Mouse (Mus musculus) limb, embryonic 13.5 days (tissue): ENCODE measurements around the gene Erbb4. TPM values are rescaled to one million over a fixed set of nuclear protein-coding genes. Genes with fewer than 3 reads are reported as not detected.

Source experiments
- ATAC-seq: fragments of 200-750 bp; cut with Nextera tagmentation; 2 replicates; pipeline ENCODE4 v1.8.0; 2017; ENCODE audit warnings: low read depth, moderate number of reproducible peaks, moderate TSS enrichment; ENCODE audit not compliant: low FRiP score
- H3K27ac ChIP-seq: fragments of 300-500 bp; sonication (generic); 2 replicates; pipeline ENCODE4 v1.5.1; 2015; ENCODE audit warnings: inconsistent platforms, mild to moderate bottlenecking, moderate library complexity
- H3K27me3 ChIP-seq: fragments of 300-500 bp; sonication (generic); 2 replicates; pipeline ENCODE4 v1.6.1; 2015; ENCODE audit warnings: mild to moderate bottlenecking, inconsistent platforms
- H3K36me3 ChIP-seq: fragments of 300-500 bp; sonication (generic); 2 replicates; pipeline ENCODE4 v1.6.1; 2015; ENCODE audit warnings: inconsistent platforms, mild to moderate bottlenecking, moderate library complexity
- H3K4me1 ChIP-seq: fragments of 300-500 bp; sonication (generic); 2 replicates; pipeline ENCODE4 v1.6.1; 2015; ENCODE audit warnings: inconsistent platforms
- H3K4me2 ChIP-seq: fragments of 300-500 bp; sonication (generic); replicated peaks from 2 replicates; pipeline ENCODE4 v1.6.1; 2015; ENCODE audit warnings: inconsistent platforms, mild to moderate bottlenecking, moderate library complexity
- H3K4me3 ChIP-seq: fragments of 300-500 bp; sonication (generic); 2 replicates; pipeline ENCODE4 v1.5.1; 2015; ENCODE audit warnings: moderate library complexity, mild to moderate bottlenecking, inconsistent platforms
- H3K9ac ChIP-seq: fragments of 300-500 bp; sonication (generic); 2 replicates; pipeline ENCODE4 v1.6.1; 2015; ENCODE audit warnings: mild to moderate bottlenecking, inconsistent platforms
- H3K9me3 ChIP-seq: fragments of 300-500 bp; sonication (generic); 2 replicates; pipeline ENCODE4 v1.6.1; 2016; ENCODE audit warnings: inconsistent platforms
- WGBS: fragments of 180-500 bp; shearing (Covaris S2); methylation state at CpG from one replicate; pipeline ENCODE4 v1.1.7; 2015; 5-methylcytosine and 5-hydroxymethylcytosine counted together
- polyA plus RNA-seq: library from polyadenylated mRNA; unstranded; fragments of >200 nt; fragmentation: Nextera tagmentation; extraction: Ambion mirVana; gene quantifications from 2 replicates; pipeline ENCODE4 v1.2.1, GENCODE M21; 2015

Gene Erbb4
- polyA plus RNA-seq = 1.7 TPM in 2 replicates

DNA sequence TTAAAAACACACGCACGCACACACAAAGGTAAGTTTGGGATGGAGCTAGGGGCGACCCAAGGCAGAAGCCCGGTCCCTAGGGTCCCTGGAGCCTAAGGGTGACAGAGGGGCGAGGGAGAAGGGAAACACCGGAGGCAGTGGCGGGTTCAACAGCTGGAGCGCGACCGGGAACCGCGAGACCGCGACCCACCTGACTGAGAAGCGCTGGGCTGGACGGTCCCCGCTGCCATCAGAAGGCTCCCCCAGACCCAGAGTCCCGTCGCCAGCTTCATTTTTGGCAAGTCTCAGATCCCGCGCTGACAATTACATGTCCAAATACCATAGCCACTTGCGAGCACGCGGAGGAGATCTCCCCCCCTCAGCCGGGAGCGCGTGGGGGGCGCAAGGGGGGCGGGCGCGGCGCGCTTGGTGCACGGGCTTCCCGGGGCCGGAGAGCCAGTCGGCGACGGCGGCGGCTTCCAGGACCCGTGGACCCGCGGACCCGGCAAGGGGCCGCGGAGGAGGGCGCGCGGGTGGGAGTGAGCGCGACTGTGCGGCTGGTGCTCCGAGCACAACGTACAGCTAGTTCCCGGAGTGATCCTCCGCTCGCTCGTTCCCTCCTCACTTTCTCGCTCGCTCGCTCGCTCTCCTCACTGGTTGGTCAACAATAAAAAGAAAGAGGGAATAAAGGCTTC is at the start of gene Erbb4:
Gene Erbb4, minus strand, starts transcription at position 575 of the 674 bp plus-strand sequence.
- Histone ChIP-seq H3K4me3 (peak within 1 kb of the TSS; percentile 66), H3K9me3 (no peaks in the 10 kb centered on the region), H3K4me2 (peak within 1 kb of the TSS; percentile 99), H3K36me3 (no peaks in the 10 kb centered on the region), H3K9ac (peak within 1 kb of the TSS; percentile 64), H3K4me1 (peaks cover 19% of the 10 kb centered on the region), H3K27ac (no peak within 1 kb of the TSS), H3K27me3 (peaks cover 78% of the 10 kb centered on the region)
- WGBS = under 1% methylated on average over 63 of the region's 63 CpGs
- ATAC-seq = peak; percentile 22

DNA sequence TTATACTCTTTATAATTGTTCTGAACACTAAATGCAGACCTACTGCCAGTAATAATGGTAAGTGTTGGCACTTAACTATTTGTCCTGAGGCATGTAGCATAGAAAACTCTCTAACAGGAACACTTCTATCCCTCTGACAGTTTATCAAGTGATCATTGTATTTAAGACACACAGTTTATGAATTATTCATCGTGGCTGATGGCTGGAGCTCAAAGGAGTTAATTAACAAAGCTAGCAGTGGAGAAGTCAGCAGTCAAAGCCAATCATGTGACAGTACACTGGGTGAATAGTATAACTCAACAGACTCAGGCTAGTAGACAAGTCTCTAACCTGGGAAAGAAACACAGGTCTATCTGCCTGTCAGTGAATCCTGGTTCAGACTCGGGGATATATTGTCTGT is 49.5 kb upstream of the Erbb4 start:
- Histone ChIP-seq H3K9ac (no peak overlapping the region), H3K9me3 (no peaks in the 10 kb centered on the region), H3K4me3 (no peak overlapping the region), H3K27me3 (no peaks in the 10 kb centered on the region), H3K27ac (no peak overlapping the region), H3K4me2 (no peak overlapping the region), H3K4me1 (no peaks in the 10 kb centered on the region), H3K36me3 (no peaks in the 10 kb centered on the region)
- 74% methylated on average over 2 of the region's 2 CpGs for whole genome bisulfite sequencing
- ATAC-seq = no peak

DNA sequence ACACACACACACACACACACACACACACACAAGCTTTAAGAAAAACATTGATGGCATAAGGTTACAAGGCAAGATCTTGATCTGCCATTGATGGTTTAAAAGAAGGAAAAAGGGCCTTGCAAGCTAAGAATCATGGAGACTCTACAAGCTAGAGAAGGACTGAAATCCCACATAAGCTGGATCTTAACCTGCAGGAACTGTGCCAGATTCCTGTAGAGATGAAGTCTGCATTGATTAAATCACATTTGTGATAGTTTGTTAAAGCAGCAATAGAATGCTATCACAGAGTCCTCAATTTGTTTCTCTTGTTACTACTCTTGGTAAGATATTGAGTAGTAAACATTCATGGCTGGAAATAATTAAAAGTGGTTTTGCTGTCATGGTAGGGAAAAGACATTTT is 33.5 kb upstream of the Erbb4 start:
- H3K9me3 ChIP-seq = no peaks in the 10 kb centered on the region

DNA sequence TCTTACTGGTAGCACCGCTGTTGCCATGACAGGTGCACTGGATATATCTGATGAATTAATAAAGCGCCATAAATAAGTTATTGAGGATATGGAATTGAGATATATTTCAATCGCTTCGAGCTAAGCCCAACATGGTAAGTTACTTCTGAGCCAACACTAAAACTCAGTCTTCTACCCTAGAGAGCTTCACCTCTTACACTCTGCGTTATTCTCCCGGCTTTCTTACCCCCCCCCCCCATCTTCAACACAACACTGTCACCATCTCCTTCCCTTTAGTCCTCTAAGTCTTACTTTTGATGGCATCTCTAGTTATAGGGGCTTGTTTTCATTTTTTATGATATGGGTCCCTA is 31.6 kb upstream of the Erbb4 start:
- WGBS = 52% methylated on average over 6 of the region's 6 CpGs
- ATAC-seq = peak; percentile 15; the same call in 1 of the 2 replicates

More for the DNA sequence above, 33.5 kb upstream of the Erbb4 start:
- H3K27ac ChIP-seq = no peak overlapping the region
- no peaks in the 10 kb centered on the region for H3K4me1 ChIP-seq
- H3K4me3 ChIP-seq = no peak overlapping the region
- no peak overlapping the region for H3K4me2 ChIP-seq
- ATAC-seq = no peak
- H3K9ac ChIP-seq = no peak overlapping the region
- H3K27me3 ChIP-seq = no peaks in the 10 kb centered on the region
- no peaks in the 10 kb centered on the region for H3K36me3 ChIP-seq

DNA sequence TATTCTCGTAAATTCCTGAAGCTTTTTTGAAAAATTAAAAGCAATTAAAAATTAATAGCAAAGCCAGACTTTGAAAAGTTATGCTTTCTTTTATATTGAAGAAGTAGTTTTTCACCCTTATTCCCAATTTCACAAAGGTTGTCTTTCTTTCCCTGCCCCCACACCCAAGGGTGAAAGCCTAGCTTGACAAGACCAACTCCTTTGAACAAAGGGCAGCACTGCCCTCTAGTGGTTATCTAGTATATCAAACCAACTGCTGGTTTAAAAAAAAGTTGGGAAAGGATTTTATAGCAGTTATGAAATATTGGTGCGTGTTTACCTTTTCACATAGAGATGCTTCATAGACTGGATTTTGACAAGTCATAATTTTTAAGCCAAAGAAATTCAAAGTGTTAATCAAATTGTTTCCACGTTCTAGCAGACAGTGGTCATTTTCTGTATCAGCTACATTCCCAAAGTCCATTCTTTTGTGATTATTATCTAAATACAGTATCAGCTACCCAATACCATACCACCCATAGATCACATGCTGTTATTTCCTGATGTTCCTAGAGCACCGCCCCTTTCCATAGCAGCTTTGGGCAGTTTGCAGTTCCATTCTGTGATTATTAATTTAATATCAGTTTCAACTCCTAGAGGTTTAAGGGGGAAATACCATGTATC is 31.1 kb upstream of the Erbb4 start:
- H3K9me3 ChIP-seq = no peaks in the 10 kb centered on the region
- no peaks in the 10 kb centered on the region for H3K36me3 ChIP-seq
- H3K4me2 ChIP-seq = no peak overlapping the region
- H3K27me3 ChIP-seq = no peaks in the 10 kb centered on the region
- no peak overlapping the region for H3K9ac ChIP-seq
- no peak overlapping the region for H3K4me3 ChIP-seq
- WGBS = 41% methylated on average over 4 of the region's 4 CpGs
- 0 out of 2 replicates have a peak, but pooled peaks have one; percentile 28 for ATAC-seq
- H3K27ac ChIP-seq = no peak overlapping the region
- no peaks in the 10 kb centered on the region for H3K4me1 ChIP-seq

More for the DNA sequence above, 31.6 kb upstream of the Erbb4 start:
- no peaks in the 10 kb centered on the region for H3K27me3 ChIP-seq
- H3K36me3 ChIP-seq = no peaks in the 10 kb centered on the region
- no peaks in the 10 kb centered on the region for H3K4me1 ChIP-seq
- no peak overlapping the region for H3K4me2 ChIP-seq
- H3K9ac ChIP-seq = no peak overlapping the region
- no peak overlapping the region for H3K27ac ChIP-seq
- H3K4me3 ChIP-seq = no peak overlapping the region
- H3K9me3 ChIP-seq = no peaks in the 10 kb centered on the region

GRCm38 (mm10) chr1:69124147-69124848 is 16.4 kb upstream of the Erbb4 start:
- no peaks in the 10 kb centered on the region for H3K4me1 ChIP-seq
- no peaks in the 10 kb centered on the region for H3K36me3 ChIP-seq
- 98% methylated on average over 1 of the region's 1 CpGs for WGBS
- no peak overlapping the region for H3K27ac ChIP-seq
- no peak overlapping the region for H3K4me3 ChIP-seq
- H3K9ac ChIP-seq = no peak overlapping the region
- ATAC-seq = no peak
- H3K9me3 ChIP-seq = no peaks in the 10 kb centered on the region
- H3K27me3 ChIP-seq = no peaks in the 10 kb centered on the region
- H3K4me2 ChIP-seq = no peak overlapping the region

DNA sequence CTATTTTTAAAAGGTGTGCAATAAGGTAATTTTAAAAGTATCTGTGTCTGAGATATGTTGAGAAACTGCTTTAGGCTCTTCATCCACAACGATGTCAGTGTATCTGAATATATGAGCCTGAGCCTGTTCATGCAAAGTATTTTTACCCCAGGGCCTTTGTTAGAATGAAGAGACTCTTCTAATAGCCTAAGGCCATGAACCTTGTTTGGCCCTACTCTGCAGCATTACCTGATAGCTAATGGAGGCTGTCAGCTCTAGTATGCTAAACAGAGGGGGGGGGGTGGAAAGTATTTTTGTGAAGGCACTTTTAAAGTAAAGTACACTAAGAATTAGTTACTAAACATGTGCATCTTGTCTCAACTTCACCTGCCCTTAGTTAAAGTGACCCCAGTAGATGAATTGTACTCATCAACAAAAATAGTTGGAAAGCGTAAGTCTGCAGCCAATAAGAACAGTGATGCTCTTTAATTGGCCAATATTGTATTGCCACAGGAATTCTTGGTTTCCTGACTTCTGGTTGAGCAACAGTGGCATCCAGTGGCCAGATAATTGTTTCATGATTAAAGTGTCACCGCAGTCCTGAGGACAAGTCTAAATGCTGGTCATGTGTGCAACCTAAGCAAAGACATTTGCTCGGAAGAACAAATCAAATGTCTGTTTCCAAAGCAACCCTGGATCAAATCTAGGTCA is 10.5 kb upstream of the Erbb4 start:
- 79% methylated on average over 4 of the region's 4 CpGs for WGBS
- Histone ChIP-seq H3K4me1 (no peaks in the 10 kb centered on the region), H3K27me3 (no peaks in the 10 kb centered on the region), H3K9ac (no peak overlapping the region), H3K4me2 (no peak overlapping the region), H3K4me3 (no peak overlapping the region), H3K36me3 (no peaks in the 10 kb centered on the region), H3K27ac (no peak overlapping the region), H3K9me3 (no peaks in the 10 kb centered on the region)
- no peak for ATAC-seq

- peaks cover 19% of the 10 kb centered on the region for H3K4me1 ChIP-seq
- WGBS = 3% methylated on average over 20 of the region's 20 CpGs
- H3K9ac ChIP-seq = 0 out of 2 replicates have a peak overlapping the region, but pooled peaks have one; percentile 64
- peak; percentile 82 for ATAC-seq
- no peak overlapping the region for H3K27ac ChIP-seq
- no peaks in the 10 kb centered on the region for H3K36me3 ChIP-seq
- peaks cover 74% of the 10 kb centered on the region for H3K27me3 ChIP-seq
- H3K4me3 ChIP-seq = peak overlapping the region; percentile 66
- no peaks in the 10 kb centered on the region for H3K9me3 ChIP-seq
- peak overlapping the region; percentile 99 for H3K4me2 ChIP-seq
These were observed 483 bp upstream of the Erbb4 start for GRCm38 (mm10) chr1:69108159-69108925.

GRCm38 (mm10) chr1:69106937-69107461 is 860 bp downstream of the Erbb4 start:
- H3K9me3 ChIP-seq = no peaks in the 10 kb centered on the region
- H3K4me3 ChIP-seq = peak overlapping the region; percentile 66
- ATAC-seq = 0 out of 2 replicates have a peak, but pooled peaks have one; percentile 17
- H3K36me3 ChIP-seq = no peaks in the 10 kb centered on the region
- H3K27me3 ChIP-seq = peaks cover 82% of the 10 kb centered on the region
- H3K27ac ChIP-seq = no peak overlapping the region
- peak overlapping the region; percentile 99 for H3K4me2 ChIP-seq
- peak overlapping the region; percentile 64 for H3K9ac ChIP-seq
- WGBS = 0% methylated on average over 34 of the region's 35 CpGs
- peaks cover 19% of the 10 kb centered on the region for H3K4me1 ChIP-seq

DNA sequence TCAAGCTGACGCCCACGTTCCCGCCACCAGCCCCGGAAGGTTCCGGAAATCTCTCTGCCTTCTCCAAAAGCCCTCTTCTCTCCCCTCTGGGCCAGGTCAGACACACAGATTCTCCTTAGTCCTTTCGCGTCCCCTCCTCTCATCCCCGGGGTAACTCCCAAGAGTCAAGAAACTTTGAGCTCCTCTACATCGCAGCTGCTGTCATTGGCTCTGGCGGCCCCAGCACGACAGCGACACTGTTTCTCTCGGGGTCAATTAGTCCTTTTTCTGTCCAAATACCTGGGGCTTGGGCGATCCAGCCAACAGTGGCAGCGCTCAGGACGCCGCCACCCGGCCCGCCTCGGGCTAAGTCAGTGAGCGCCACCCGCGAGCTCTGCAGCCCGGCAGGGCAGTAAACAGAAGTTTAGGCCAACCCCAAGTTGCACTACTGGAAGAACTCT is 1.5 kb downstream of the Erbb4 start:
- whole genome bisulfite sequencing = under 1% methylated on average over 24 of the region's 24 CpGs
- Histone ChIP-seq H3K4me1 (peaks cover 19% of the 10 kb centered on the region), H3K36me3 (no peaks in the 10 kb centered on the region), H3K4me3 (peak overlapping the region; percentile 66), H3K9me3 (no peaks in the 10 kb centered on the region), H3K27me3 (peaks cover 77% of the 10 kb centered on the region), H3K4me2 (peak overlapping the region; percentile 99), H3K27ac (no peak overlapping the region), H3K9ac (peak overlapping the region; percentile 59)
- 0 out of 2 replicates have a peak, but pooled peaks have one; percentile 6 for ATAC-seq
